Mouse (Mus musculus): Measurements from ENCODE around the gene 9030612E09Rik.

DNA sequence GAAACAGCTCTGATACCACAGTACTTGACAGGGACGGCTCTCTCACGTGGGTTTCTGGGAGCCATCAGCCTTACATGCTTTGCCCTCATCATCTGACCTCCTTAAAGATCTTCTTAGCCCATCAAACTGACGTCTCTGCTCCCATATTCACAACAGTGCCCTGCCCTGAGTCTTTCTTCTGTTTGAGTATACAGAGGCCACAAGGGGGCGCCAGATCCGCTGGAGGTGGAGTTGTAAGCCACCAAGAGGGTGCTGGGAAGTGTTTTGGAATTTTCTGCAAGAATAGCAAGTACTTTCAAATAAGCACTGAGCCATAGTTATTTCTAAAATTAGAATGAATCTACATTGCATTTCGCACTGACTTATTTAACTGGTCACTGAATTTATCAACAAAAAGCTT lies 37.4 kb downstream of the 9030612E09Rik start:
- TF ChIP-seq CTCF (IDR thresholded peaks at IDR 0.05; ENCODE audit: low read depth, low read length): no peak
- TF ChIP-seq TAL1 (conservative IDR thresholded peaks at IDR 0.05; ENCODE audit: low read depth, low read length): no peak

Data from G1E (cell line).